Mouse (Mus musculus): ENCODE data around the gene Gpbar1.

DNA sequence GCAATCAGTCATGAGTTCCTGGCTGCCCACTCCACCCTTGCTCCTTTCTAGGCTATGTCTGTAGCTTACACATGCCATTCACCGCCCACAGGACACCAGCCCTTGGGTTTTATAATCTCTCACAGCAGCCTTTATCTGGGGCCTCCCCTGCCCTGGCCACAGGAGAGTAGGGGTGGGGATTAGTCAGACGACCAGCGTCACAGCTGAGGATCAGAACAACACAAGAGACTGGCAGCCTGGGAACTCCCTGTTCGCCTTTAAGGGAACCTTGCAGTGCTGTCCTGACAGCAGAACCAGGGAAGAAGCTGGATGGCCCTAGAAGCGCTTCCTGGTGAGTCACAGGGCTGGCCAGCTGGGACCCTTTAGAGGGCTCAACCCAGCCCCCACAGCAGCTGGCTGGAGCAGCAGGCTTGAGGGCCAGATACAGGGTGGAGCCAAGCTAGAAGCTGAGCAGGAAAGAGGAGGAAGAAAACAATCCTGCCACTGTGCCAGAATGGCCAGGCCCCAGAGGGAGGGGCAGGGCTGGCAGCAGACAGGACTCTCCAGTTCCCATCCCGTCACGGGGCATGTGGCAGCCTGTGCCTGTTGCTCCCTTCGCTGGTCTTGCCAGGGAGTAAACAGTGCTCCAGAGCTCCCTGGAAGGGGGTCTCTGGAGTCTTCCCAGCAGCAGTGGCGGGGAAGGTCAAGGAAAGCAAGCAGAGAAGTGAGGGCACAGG, 17.3 kb downstream of the Gpbar1 start:
- TF ChIP-seq CTCF (IDR thresholded peaks at IDR 0.05; ENCODE audit: low read depth, low read length) (no peak), POLR2A (IDR thresholded peaks at IDR 0.05; ENCODE audit: extremely low read depth, insufficient read depth, low read length) (no peak)
